ENCODE assay signal across 12 mouse cellular contexts in the genomic region with DNA sequence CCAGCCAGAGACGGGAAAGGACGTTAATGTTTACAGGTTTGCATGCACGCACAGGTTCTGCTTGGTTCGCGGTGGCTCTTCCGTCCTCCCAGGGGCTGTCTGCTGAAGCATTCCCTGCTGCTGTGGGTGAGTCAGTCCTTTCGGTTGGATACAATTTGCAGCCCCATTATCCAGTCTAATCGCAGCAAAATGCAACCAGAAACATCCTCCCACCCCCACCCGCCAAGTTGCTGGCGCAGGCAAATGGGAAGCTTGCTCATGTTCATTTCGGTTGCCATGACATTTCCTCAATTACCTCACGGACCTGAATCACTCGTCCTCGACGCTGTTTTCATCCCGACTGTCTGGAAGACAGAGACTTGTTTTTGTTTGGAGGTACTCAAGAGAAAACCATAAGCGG.
DNase-seq lines count a peak whose midpoint lies in the region; ATAC-seq and TF ChIP-seq lines count a peak whose summit lies in the region.
"Had no signal": no experiment of that assay in that cellular context is flagged by ENCODE, and none has a peak within 500 bp of the region (broad histone marks: within the 10 kb centered on the region; RNA-seq: fewer than 3 reads in every experiment).

No protein-coding gene starts in this region.

- 66% methylated on average over 17 of the region's 17 CpGs for WGBS in kidney, embryonic 15.5 days
- WGBS in kidney, embryonic 14.5 days: 69% methylated on average over 17 of the region's 17 CpGs
- 30% methylated on average over 17 of the region's 17 CpGs for WGBS in forebrain, embryonic 15.5 days
- 88% methylated on average over 17 of the region's 17 CpGs for WGBS in heart, adult 2 months

- no peak for TF ChIP-seq POLR2A in heart, adult 2 months (IDR thresholded peaks at IDR 0.05; ENCODE audit: insufficient read depth, low read depth, low read length)

- H3K9me3 ChIP-seq in kidney, embryonic 15.5 days (replicated peaks): no peaks in the 10 kb centered on the region
- no peaks in the 10 kb centered on the region for H3K9me3 ChIP-seq in kidney, embryonic 14.5 days (ENCODE audit: control insufficient read depth, low read length)
- H3K9me3 ChIP-seq in forebrain, embryonic 15.5 days: no peaks in the 10 kb centered on the region
- H3K9me3 ChIP-seq: intestine, embryonic 15.5 days; liver, embryonic 12.5 days had no signal

- no peaks in the 10 kb centered on the region for H3K27me3 ChIP-seq in kidney, embryonic 15.5 days
- H3K27me3 ChIP-seq in kidney, embryonic 14.5 days (ENCODE audit: control insufficient read depth, insufficient read depth, low read length): no peaks in the 10 kb centered on the region
- H3K27me3 ChIP-seq in forebrain, embryonic 15.5 days: no peaks in the 10 kb centered on the region
- no peaks in the 10 kb centered on the region for H3K27me3 ChIP-seq in heart, adult 2 months (ENCODE audit: control insufficient read depth, insufficient read depth, low read length)
- H3K27me3 ChIP-seq: intestine, embryonic 15.5 days; liver, embryonic 12.5 days had no signal

- ATAC-seq in kidney, embryonic 15.5 days (replicated peaks; ENCODE audit: low FRiP score): 0 out of 2 replicates have a peak, but pooled peaks have one; percentile 22
- no peak for ATAC-seq in kidney, embryonic 14.5 days (ENCODE audit: low FRiP score, low TSS enrichment)
- ATAC-seq in forebrain, embryonic 15.5 days (replicated peaks): peak; percentile 64
- ATAC-seq in megakaryocyte progenitor cell, adult 5-6 weeks (replicated peaks; ENCODE audit: poor library complexity): no peak
- ATAC-seq: intestine, embryonic 15.5 days; liver, embryonic 12.5 days had no signal

- no peaks in the 10 kb centered on the region for H3K36me3 ChIP-seq in kidney, embryonic 15.5 days
- H3K36me3 ChIP-seq in kidney, embryonic 14.5 days (ENCODE audit: control insufficient read depth, insufficient read depth, low read length): no peaks in the 10 kb centered on the region
- H3K36me3 ChIP-seq in forebrain, embryonic 15.5 days: no peaks in the 10 kb centered on the region
- H3K36me3 ChIP-seq in heart, adult 2 months (ENCODE audit: control insufficient read depth, insufficient read depth, low read length): no peaks in the 10 kb centered on the region
- H3K36me3 ChIP-seq: intestine, embryonic 15.5 days; liver, embryonic 12.5 days had no signal

- H3K4me1 ChIP-seq in kidney, embryonic 15.5 days: no peaks in the 10 kb centered on the region
- H3K4me1 ChIP-seq in kidney, embryonic 14.5 days (ENCODE audit: control insufficient read depth, insufficient read depth, low read length): no peaks in the 10 kb centered on the region
- peaks cover 38% of the 10 kb centered on the region for H3K4me1 ChIP-seq in forebrain, embryonic 15.5 days
- no peaks in the 10 kb centered on the region for H3K4me1 ChIP-seq in heart, adult 2 months (ENCODE audit: control insufficient read depth, insufficient read depth, low read length)
- H3K4me1 ChIP-seq: intestine, embryonic 15.5 days; liver, embryonic 12.5 days had no signal

- no peak for TF ChIP-seq CTCF in heart, adult 2 months (IDR thresholded peaks at IDR 0.05)

- intact Hi-C loops in left cerebral cortex, postnatal 25 days (cut with DNase I): loop anchor here (5.0 kb wide), 4 partner anchors 61 to 446 kb away; no protein-coding TSS in a partner anchor
- intact Hi-C loops in heart, adult 2 months (cut with DNase I): loop anchor here (10.0 kb wide), 1 partner anchor 603 kb away; no protein-coding TSS in a partner anchor

- TF ChIP-seq EP300 in heart, adult 2 months (IDR thresholded peaks at IDR 0.05; ENCODE audit: insufficient read depth, low read depth, low read length): no peak

- H3K9ac ChIP-seq in kidney, embryonic 15.5 days: no peak overlapping the region
- H3K9ac ChIP-seq in kidney, embryonic 14.5 days (ENCODE audit: low read depth, low read length): no peak overlapping the region
- H3K9ac ChIP-seq in forebrain, embryonic 15.5 days (replicated peaks): no peak overlapping the region
- H3K9ac ChIP-seq in heart, adult 2 months (ENCODE audit: low read depth, low read length): no peak overlapping the region
- H3K9ac ChIP-seq: intestine, embryonic 15.5 days; liver, embryonic 12.5 days had no signal

- H3K4me2 ChIP-seq in kidney, embryonic 15.5 days: no peak overlapping the region
- no peak overlapping the region for H3K4me2 ChIP-seq in kidney, embryonic 14.5 days (replicated peaks; ENCODE audit: low read depth, low read length)
- peak overlapping the region; percentile 12 for H3K4me2 ChIP-seq in forebrain, embryonic 15.5 days (replicated peaks)
- H3K4me2 ChIP-seq: intestine, embryonic 15.5 days; liver, embryonic 12.5 days had no signal

- no peak overlapping the region for H3K4me3 ChIP-seq in kidney, embryonic 15.5 days (replicated peaks)
- no peak overlapping the region for H3K4me3 ChIP-seq in kidney, embryonic 14.5 days (ENCODE audit: low read length)
- no peak overlapping the region for H3K4me3 ChIP-seq in forebrain, embryonic 15.5 days
- H3K4me3 ChIP-seq in heart, adult 2 months: no peak overlapping the region
- H3K4me3 ChIP-seq: intestine, embryonic 15.5 days; liver, embryonic 12.5 days had no signal

- H3K27ac ChIP-seq in kidney, embryonic 15.5 days: no peak overlapping the region
- H3K27ac ChIP-seq in kidney, embryonic 14.5 days (ENCODE audit: low read depth, low read length): no peak overlapping the region
- H3K27ac ChIP-seq in forebrain, embryonic 15.5 days (replicated peaks): peak overlapping the region; percentile 86
- H3K27ac ChIP-seq in heart, adult 2 months: no peak overlapping the region
- H3K27ac ChIP-seq: intestine, embryonic 15.5 days; liver, embryonic 12.5 days had no signal

- no peaks in the 10 kb centered on the region for H3K79me2 ChIP-seq in heart, adult 2 months (replicated peaks; ENCODE audit: control insufficient read depth, insufficient read depth, low read length)

- DNase-seq in left cerebral cortex, postnatal 25 days (ENCODE audit: low spot score in 2 of 2): peak; percentile 39 to 68
- DNase-seq in right cerebral cortex, postnatal 10 days (ENCODE audit: low spot score in 2 of 2): peak; percentile 45 to 56
- DNase-seq in heart, adult 2 months: no peak
- no peak for DNase-seq in embryo, embryonic 9.5 days (ENCODE audit: extremely low spot score)
- DNase-seq: adrenal gland, postnatal 36 days; gastrocnemius, postnatal 14 days had no signal

Comparison
In these comparisons a context has a peak if more than half of its experiments do, and no peak if none do; other contexts are left out.
1. ATAC-seq: peak in kidney, embryonic 15.5 days (single experiment) and forebrain, embryonic 15.5 days (single experiment); none in kidney, embryonic 14.5 days (single experiment) and megakaryocyte progenitor cell, adult 5-6 weeks (single experiment).
2. DNase-seq: peak in left cerebral cortex, postnatal 25 days (2 of 2) and right cerebral cortex, postnatal 10 days (2 of 2); none in heart, adult 2 months (0 of 2) and embryo, embryonic 9.5 days (single experiment).